Mouse (Mus musculus): ENCODE measurements around the gene Fbxw21. TPM values are rescaled to one million over a fixed set of nuclear protein-coding genes. Genes with fewer than 3 reads are reported as not detected.

Fbxw21 gene
- total and polyA plus RNA-seq, 3 experiments = not detected

DNA sequence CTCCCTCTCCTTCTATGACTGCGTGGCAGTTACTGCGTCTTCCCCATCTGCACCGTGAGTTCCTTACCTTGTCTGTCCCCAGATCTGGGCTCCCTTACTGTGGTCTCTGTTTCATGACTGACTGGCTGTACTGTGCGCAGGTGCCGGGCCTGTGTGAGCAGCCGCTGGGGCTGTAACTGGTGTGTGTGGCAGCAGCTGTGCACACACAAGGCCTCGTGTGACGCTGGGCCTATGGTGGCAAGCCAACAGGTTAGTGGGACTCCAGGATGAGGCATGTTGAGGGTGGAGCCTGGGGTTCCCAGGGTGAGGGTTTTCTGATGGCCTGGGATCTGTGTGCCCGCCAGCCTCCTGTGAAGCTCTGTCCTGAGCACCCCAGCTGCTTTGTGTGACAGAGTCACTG is 57.8 kb downstream of the Fbxw21 start:
- in situ Hi-C loops (cut with MboI; ENCODE audit: low pct_ligation_motif_present, low pct_unique_long_range_greater_than_20kb, low sequenced_read_pairs) = no loop called here

DNA sequence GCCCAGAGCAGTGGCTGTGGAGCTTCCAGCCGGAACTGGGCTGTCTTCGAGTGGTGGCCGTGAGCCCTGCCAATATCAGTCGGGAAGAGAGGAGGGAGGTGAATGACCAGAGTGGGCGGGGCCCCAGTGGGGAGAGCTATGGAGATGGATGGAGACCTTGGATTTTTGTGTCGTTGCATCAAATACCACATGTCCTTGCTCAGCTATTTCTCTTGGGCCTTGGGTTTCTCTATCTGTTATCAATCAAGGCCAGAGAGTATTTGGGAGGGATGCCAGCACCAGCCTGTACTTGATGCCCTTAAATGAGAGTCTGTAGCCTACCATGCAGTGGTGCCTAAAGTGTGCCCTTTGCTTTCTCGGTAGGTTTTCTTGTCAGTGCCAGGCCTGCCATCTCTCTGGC is 58.6 kb downstream of the Fbxw21 start:
- H3K27me3 ChIP-seq (replicated peaks) = peaks cover 95% of the 10 kb centered on the region
- in situ Hi-C loops (cut with MboI; ENCODE audit: low pct_ligation_motif_present, low pct_unique_long_range_greater_than_20kb, low sequenced_read_pairs) = no loop called here
- no peak for DNase-seq (ENCODE audit: extremely low read depth)
- no peaks in the 10 kb centered on the region for H3K36me3 ChIP-seq (replicated peaks in 1 of 2; ENCODE audit: control insufficient read depth in 1 of 2, insufficient read depth in 1 of 2, low read length in 1 of 2)
- no peak for TF ChIP-seq POLR2AphosphoS2 (IDR thresholded peaks at IDR 0.05; ENCODE audit: low read depth, low read length)
- H3K4me2 ChIP-seq (ENCODE audit: insufficient read depth, low read depth, poor library complexity, severe bottlenecking) = no peak overlapping the region
- dilution Hi-C loops (cut with MboI; ENCODE audit: extremely low pct_ligation_motif_present, extremely low pct_unique_long_range_greater_than_20kb, low sequenced_read_pairs) = no loop called here
- no peak overlapping the region for H3K27ac ChIP-seq (ENCODE audit: insufficient read depth, low read depth)
- H3K9ac ChIP-seq (ENCODE audit: insufficient read depth, low read depth) = no peak overlapping the region
- H3K4me3 ChIP-seq (replicated peaks in 1 of 3; ENCODE audit: low read depth in 2 of 3, low read length in 2 of 3, poor library complexity in 1 of 3) = no peak overlapping the region
- no peaks in the 10 kb centered on the region for H3K4me1 ChIP-seq (ENCODE audit: control insufficient read depth in 1 of 2, insufficient read depth in 2 of 2)
- no peaks in the 10 kb centered on the region for H3K79me2 ChIP-seq (replicated peaks; ENCODE audit: control insufficient read depth, extremely low read depth, insufficient read depth, poor library complexity, severe bottlenecking)
- no peaks in the 10 kb centered on the region for H3K9me3 ChIP-seq (replicated peaks; ENCODE audit: low read length)

More for the DNA sequence above, 57.8 kb downstream of the Fbxw21 start:
- DNase-seq (ENCODE audit: extremely low read depth) = no peak
- no peaks in the 10 kb centered on the region for H3K36me3 ChIP-seq (replicated peaks in 1 of 2; ENCODE audit: control insufficient read depth in 1 of 2, insufficient read depth in 1 of 2, low read length in 1 of 2)
- H3K4me1 ChIP-seq (ENCODE audit: control insufficient read depth in 1 of 2, insufficient read depth in 2 of 2) = no peaks in the 10 kb centered on the region
- no peak overlapping the region for H3K9ac ChIP-seq (ENCODE audit: insufficient read depth, low read depth)
- H3K27ac ChIP-seq (ENCODE audit: insufficient read depth, low read depth) = no peak overlapping the region
- dilution Hi-C loops (cut with MboI; ENCODE audit: extremely low pct_ligation_motif_present, extremely low pct_unique_long_range_greater_than_20kb, low sequenced_read_pairs) = no loop called here
- no peak overlapping the region for H3K4me2 ChIP-seq (ENCODE audit: insufficient read depth, low read depth, poor library complexity, severe bottlenecking)
- no peak overlapping the region for H3K4me3 ChIP-seq (replicated peaks in 1 of 3; ENCODE audit: low read depth in 2 of 3, low read length in 2 of 3, poor library complexity in 1 of 3)
- no peaks in the 10 kb centered on the region for H3K9me3 ChIP-seq (replicated peaks; ENCODE audit: low read length)
- H3K79me2 ChIP-seq (replicated peaks; ENCODE audit: control insufficient read depth, extremely low read depth, insufficient read depth, poor library complexity, severe bottlenecking) = no peaks in the 10 kb centered on the region
- H3K27me3 ChIP-seq (replicated peaks) = peaks cover 95% of the 10 kb centered on the region
- TF ChIP-seq CHD2 (IDR thresholded peaks at IDR 0.05; ENCODE audit: low read length) = no peak
- TF ChIP-seq ZNF384 (IDR thresholded peaks at IDR 0.05; ENCODE audit: low read depth, low read length) = no peak
- no peak for TF ChIP-seq BHLHE40 (IDR thresholded peaks at IDR 0.05; ENCODE audit: low read depth, low read length)
- no peak for TF ChIP-seq E2F4 (IDR thresholded peaks at IDR 0.05; ENCODE audit: insufficient replicate concordance, low read depth, low read length)
- no peak for TF ChIP-seq TBP (conservative IDR thresholded peaks at IDR 0.05; ENCODE audit: low read depth, low read length)
- TF ChIP-seq USF1 (IDR thresholded peaks at IDR 0.05; ENCODE audit: low read depth, low read length) = no peak

DNA sequence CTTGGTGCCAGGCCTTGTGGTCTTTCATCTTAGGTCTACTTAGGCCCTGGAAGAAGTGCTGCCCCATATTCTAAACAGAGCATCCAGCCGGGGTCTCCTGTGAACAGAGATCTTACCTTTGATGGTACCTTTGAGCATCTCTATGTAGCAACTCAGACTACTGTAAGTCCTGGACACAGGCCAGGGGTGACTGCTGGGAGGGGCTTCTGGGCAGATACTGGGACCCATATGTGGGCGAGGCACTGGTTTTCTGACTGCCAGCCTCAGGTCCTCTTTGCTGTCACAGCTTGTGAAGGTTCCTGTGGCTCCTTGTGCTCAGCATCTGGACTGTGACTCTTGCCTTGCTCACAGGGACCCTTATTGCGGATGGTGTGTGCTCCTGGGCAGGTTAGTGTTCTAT is 59.3 kb downstream of the Fbxw21 start:
- Histone ChIP-seq H3K36me3 (replicated peaks in 1 of 2; ENCODE audit: control insufficient read depth in 1 of 2, insufficient read depth in 1 of 2, low read length in 1 of 2) (no peaks in the 10 kb centered on the region), H3K27ac (ENCODE audit: insufficient read depth, low read depth) (no peak overlapping the region), H3K27me3 (replicated peaks) (peaks cover 94% of the 10 kb centered on the region), H3K9ac (ENCODE audit: insufficient read depth, low read depth) (no peak overlapping the region), H3K4me3 (replicated peaks in 1 of 3; ENCODE audit: low read depth in 2 of 3, low read length in 2 of 3, poor library complexity in 1 of 3) (no peak overlapping the region), H3K9me3 (replicated peaks; ENCODE audit: low read length) (no peaks in the 10 kb centered on the region), H3K4me2 (ENCODE audit: insufficient read depth, low read depth, poor library complexity, severe bottlenecking) (no peak overlapping the region), H3K4me1 (ENCODE audit: control insufficient read depth in 1 of 2, insufficient read depth in 2 of 2) (no peaks in the 10 kb centered on the region), H3K79me2 (replicated peaks; ENCODE audit: control insufficient read depth, extremely low read depth, insufficient read depth, poor library complexity, severe bottlenecking) (no peaks in the 10 kb centered on the region)
- in situ Hi-C loops (cut with MboI; ENCODE audit: low pct_ligation_motif_present, low pct_unique_long_range_greater_than_20kb, low sequenced_read_pairs) = no loop called here
- dilution Hi-C loops (cut with MboI; ENCODE audit: extremely low pct_ligation_motif_present, extremely low pct_unique_long_range_greater_than_20kb, low sequenced_read_pairs) = no loop called here
- TF ChIP-seq ELF1 (IDR thresholded peaks at IDR 0.05; ENCODE audit: low read depth, low read length) = no peak
- TF ChIP-seq NELFE (IDR thresholded peaks at IDR 0.05; ENCODE audit: low read depth, low read length) = no peak
- no peak for TF ChIP-seq TBP (conservative IDR thresholded peaks at IDR 0.05; ENCODE audit: low read depth, low read length)
- TF ChIP-seq JUND (conservative IDR thresholded peaks at IDR 0.05; ENCODE audit: low read depth, low read length) = no peak
- no peak for TF ChIP-seq MXI1 (IDR thresholded peaks at IDR 0.05; ENCODE audit: low read depth, low read length)
- no peak for TF ChIP-seq ZKSCAN1 (IDR thresholded peaks at IDR 0.05; ENCODE audit: borderline replicate concordance, low read depth, low read length)
- TF ChIP-seq IRF4 (IDR thresholded peaks at IDR 0.05; ENCODE audit: low read depth, low read length) = no peak
- TF ChIP-seq MAFK (IDR thresholded peaks at IDR 0.05; ENCODE audit: insufficient replicate concordance, low read length) = no peak
- no peak for TF ChIP-seq MEF2A (IDR thresholded peaks at IDR 0.05; ENCODE audit: borderline replicate concordance, low read depth, low read length)
- no peak for TF ChIP-seq EP300 (IDR thresholded peaks at IDR 0.05; ENCODE audit: low read length)
- TF ChIP-seq SMC3 (IDR thresholded peaks at IDR 0.05; ENCODE audit: low read depth, low read length) = no peak
- DNase-seq (ENCODE audit: extremely low read depth) = no peak

Measured in CH12.LX (cell line).